Mouse (Mus musculus): ENCODE data around the gene Eml2.

Gene Eml2

GRCm38 (mm10) chr7:19231849-19232248 lies 55.6 kb downstream of the Eml2 start:
- no peak for DNase-seq

DNA sequence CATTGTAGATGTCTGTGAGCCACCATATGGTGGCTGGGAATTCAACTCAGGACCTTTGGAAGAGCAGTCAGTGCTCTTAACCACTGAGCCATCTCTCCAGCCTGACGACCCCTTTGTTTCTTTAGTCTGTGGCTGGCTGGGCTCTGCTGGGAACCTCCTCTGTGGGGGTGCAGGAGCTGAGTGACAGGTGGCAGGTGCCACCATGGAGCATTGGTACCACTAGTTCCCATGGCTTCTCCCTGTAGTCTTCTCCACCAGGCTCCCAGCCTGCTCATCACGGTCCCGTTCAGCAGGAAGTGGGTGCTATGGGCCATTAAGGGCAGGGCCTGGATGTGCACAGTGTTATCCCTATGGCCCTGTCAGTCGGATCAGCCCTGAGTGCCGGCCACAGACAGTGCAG lies 58.4 kb downstream of the Eml2 start:
- DNase-seq = no peak

DNA sequence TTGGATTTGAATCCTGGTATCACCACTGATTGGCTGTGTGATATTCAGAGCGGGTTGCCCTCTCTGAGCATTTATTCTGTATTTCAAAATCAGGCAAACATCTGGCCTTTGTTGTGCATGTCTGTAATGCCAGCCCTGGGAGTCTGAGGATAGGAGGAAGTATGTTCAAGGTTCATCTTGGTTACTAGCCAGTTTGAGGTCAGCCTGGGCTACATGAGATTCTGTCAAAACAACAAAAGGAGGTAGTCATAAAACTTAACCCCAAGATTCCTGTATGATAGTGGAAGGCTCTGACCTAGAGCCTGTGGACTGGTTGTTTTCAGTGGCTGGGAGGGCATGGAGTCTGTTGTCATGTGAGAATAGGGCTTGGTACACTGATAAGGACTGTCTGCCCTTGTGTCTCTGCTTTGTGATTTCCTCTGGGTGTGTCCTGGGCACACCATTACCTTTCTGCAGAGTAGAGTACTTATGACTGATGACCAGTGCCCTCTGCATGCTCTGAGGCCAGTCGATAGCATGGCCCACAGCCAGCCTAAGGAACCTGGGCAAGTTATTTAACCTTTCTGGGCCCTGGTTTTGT lies 59.0 kb downstream of the Eml2 start:
- DNase-seq = no peak

- peak; percentile 49 for DNase-seq
Measured at GRCm38 (mm10) chr7:19236411-19236810, 60.2 kb downstream of the Eml2 start.

DNA sequence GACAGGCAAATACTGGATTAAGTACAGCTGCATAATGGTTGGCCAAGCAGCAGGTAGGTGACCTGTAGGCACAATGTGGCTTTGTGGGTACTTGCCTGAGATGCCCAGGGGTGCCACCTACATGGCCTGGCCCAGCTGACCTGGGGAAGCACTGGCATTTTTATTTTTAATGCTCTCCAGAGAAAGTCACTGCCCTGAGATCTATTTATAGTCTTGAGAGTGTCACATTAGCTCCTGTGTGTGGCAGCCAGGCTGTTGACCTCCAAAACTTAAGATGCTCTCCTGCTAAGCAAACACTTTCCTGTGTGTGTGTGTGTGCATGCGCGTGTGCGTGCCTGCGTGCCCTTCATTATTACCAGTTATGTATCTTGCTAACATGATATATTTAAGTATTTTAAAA lies 62.1 kb downstream of the Eml2 start:
- no peak for DNase-seq

GRCm38 (mm10) chr7:19239423-19239822 lies 63.2 kb downstream of the Eml2 start:
- peak; percentile 84 for DNase-seq

DNA sequence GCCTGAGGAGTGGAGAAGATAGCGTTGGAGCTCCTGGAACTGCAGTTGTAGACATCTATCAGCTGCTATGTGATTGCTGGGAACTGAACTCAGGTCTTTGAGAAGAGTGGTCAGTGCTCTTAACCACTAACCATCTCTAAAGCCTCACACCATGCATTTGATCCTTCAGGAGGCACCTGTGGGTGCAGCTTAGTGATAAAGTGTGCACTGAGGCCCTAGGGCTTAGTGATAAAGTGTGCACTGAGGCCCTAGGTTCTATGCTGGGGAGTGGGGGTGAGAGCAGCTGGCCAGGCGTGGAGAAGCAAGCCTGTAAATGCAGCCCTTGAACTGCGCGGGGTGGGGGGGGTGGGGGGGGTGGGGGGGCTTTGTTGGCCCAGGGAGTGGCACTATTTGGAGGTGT lies 63.8 kb downstream of the Eml2 start:
- no peak for DNase-seq

- DNase-seq = no peak
Measured at GRCm38 (mm10) chr7:19240905-19241463, 64.8 kb downstream of the Eml2 start.

- no peak for DNase-seq
Measured at GRCm38 (mm10) chr7:19242005-19242404, 65.8 kb downstream of the Eml2 start.

GRCm38 (mm10) chr7:19243858-19244257 lies 67.6 kb downstream of the Eml2 start:
- peak; percentile 50 for DNase-seq

GRCm38 (mm10) chr7:19245083-19245482 lies 68.9 kb downstream of the Eml2 start:
- no peak for DNase-seq

DNA sequence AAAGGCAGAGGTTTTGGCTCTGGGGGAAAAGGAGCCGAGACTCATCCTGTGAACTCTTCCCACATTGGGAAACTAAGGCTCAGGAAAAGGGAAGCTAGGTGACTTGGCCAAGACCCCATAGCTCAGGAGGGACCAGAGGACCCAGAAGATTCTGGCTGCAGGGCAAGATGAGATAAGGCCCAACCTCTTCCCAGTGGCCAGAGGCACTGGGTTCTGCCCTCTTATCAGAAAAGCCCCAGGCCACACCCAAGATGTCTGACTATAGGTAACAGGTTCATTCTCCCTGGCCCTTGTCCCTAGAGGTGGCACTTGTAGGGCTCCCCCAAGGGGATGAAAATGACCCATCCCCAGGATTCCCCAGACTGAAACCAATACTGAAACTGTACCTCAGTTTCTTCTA lies 70.6 kb downstream of the Eml2 start:
- no peak for DNase-seq

DNA sequence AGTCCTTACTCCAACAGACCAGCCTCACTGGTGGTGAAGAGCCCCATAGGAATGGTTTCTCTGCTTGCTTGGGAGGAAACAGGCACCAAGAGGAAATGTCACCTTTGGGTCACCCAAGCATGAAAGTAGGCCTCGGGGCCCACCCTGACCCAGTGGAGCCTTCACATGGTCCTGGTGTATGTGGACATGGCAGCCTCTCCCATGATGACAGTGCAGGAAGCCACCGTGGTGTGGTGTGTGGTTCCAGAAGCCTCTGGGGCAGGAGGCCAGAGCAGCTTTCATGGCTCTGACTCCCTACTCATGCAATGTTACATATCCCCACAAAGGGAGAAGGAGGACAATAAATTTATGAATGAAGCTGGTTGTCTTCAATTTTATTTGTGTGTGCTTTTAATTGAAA lies 71.3 kb downstream of the Eml2 start:
- DNase-seq = no peak

DNA sequence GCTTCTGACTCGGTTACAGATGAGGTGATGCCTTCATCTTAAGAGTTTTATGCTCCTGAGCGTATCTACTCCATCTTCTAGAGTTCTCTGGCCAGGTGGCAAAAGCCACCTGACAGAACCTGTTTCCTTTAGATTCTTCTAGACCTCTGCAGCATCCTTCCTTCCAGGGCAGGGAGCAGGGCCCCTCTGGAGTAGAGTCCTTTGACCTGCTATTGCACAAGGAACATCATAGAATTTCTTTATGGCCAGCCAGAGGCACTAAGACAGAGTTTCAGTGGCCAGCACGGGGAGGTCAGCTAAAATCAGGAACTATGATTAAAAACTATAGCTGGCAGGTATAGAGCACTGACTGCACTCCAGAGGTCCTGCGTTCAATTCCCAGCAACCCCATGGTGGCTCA lies 75.9 kb downstream of the Eml2 start:
- no peak for DNase-seq

DNA sequence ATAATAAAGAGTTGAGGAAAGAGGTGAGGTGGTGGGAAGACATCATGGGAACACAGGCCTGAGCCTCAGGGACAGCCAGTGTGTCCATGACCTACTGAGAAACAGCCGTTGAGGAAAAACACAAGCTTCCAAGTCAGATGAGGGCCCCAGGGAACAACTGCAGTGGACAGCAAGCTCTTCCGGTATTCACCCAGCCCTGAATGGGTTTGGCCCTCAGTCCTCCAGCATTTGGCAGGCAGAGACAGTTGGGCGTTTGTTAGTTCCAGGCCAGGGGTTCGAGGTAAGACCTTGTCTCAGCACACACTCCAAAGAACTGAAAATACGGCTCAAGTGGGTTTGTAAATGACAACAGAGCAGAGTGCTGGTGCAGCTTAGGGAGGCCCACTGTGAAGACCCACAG lies 77.2 kb downstream of the Eml2 start:
- DNase-seq = no peak

- DNase-seq = no peak
Measured at GRCm38 (mm10) chr7:19255395-19255794, 79.2 kb downstream of the Eml2 start.
